Mouse (Mus musculus) thymus, adult 2 months (tissue): ENCODE results near the gene Dnajc12.

Experiments
- CTCF ChIP-seq: fragments of 200-500 bp; IDR thresholded peaks from 2 replicates; pipeline ENCODE4 v1.5.1; 2012; ENCODE audit warnings: mild to moderate bottlenecking, control low read depth, low read length, moderate library complexity, borderline replicate concordance; ENCODE audit not compliant: control insufficient read depth, poor library complexity, insufficient read depth; ENCODE audit errors: extremely low read depth
- POLR2A ChIP-seq: fragments of 200-500 bp; IDR thresholded peaks from 2 replicates; pipeline ENCODE4 v1.6.1; 2012; ENCODE audit warnings: mild to moderate bottlenecking, low read length, control low read depth, moderate library complexity; ENCODE audit not compliant: control insufficient read depth, poor library complexity, insufficient read depth; ENCODE audit errors: extremely low read depth

DNA sequence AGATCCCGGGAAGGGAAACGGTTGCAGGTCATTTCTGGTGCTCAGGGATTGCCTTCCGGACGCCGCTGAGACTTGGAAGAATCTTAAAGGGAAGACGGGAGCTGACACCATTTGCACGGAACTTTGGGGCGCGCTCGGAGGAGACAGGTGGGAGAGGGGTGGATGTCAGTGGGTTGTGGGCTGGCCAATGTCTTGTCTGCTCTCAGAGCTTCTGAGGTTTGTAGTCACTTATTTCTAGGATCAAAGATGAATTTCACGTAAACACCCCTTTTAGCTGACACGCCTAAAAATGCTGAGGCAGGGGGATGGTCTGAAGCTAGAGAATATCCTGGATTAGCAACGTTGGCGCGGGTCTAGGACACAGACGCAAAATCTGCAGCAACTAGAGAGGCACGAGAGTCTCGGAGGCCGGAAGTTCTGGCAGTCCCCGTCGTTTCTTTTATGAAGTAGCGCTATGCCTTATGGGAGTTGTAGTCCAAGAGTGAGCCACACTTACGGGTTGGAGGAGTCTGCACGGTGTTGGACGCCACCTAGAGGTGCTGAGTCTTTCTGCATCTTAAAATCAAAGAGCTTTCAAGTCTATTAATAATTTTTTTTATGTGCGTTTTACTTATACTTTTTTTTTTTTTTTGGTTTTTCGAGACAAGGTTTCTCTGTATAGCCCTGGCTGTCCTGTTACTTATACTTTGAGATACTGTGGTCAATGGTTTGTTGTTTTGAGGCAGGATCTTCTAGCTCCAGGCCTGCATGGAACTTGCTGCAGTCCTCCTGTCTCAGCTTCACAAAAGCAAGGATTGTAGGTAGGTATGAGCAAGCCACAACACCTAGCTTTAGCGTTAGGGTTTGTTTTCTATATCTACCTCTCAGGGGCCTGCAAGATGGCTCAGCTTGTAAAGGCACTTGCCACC is at the start of gene Dnajc12:
- TF ChIP-seq CTCF (no peak), POLR2A (peak; percentile 54; the same call in 1 of the 2 replicates)
